Mouse (Mus musculus) heart, adult 9 months (tissue): ENCODE data around the gene Zfp598.
A peak's percentile ranks its signal among the peaks of the same experiment; 100 is the strongest.
"Not testable (repeated sequence)": the region's sequence is repeated elsewhere in the genome, so short reads cannot be mapped to it uniquely, and the experiment has no call there.

Source experiments
- DNase-seq, 2 experiments: peaks; one replicate each; pipeline ENCODE4 v3.0.0; 2022; ENCODE audit warnings: low spot score in 2 of 2

The Zfp598 gene

GRCm38 (mm10) chr17:24687146-24687595 lies 17.7 kb downstream of the Zfp598 start:
- DNase-seq, result no peak

GRCm38 (mm10) chr17:24687599-24687998 lies 18.1 kb downstream of the Zfp598 start:
- DNase-seq, result no peak

GRCm38 (mm10) chr17:24689251-24690081 lies 20.0 kb downstream of the Zfp598 start, which contains the start of gene Syngr3:
Syngr3 (minus strand) TSS chr17:24689955.
- DNase-seq, result no peak

- no peak for DNase-seq
Measured at GRCm38 (mm10) chr17:24692385-24692784, 22.9 kb downstream of the Zfp598 start.

- no peak for DNase-seq
Measured at GRCm38 (mm10) chr17:24695326-24696010, 26.0 kb downstream of the Zfp598 start.

GRCm38 (mm10) chr17:24696011-24696697 lies 26.7 kb downstream of the Zfp598 start, which contains the start of the genes Gfer and Noxo1:
Gfer (minus strand) TSS chr17:24696156.
Noxo1 (plus strand) TSS chr17:24696234.
- peak; percentile 82 to 88 for DNase-seq

GRCm38 (mm10) chr17:24697985-24698384 lies 28.5 kb downstream of the Zfp598 start:
- no peak for DNase-seq

GRCm38 (mm10) chr17:24698715-24699114 lies 29.2 kb downstream of the Zfp598 start:
- no peak for DNase-seq

GRCm38 (mm10) chr17:24699473-24699872 lies 30.0 kb downstream of the Zfp598 start:
- no peak for DNase-seq

GRCm38 (mm10) chr17:24701251-24701650 lies 31.8 kb downstream of the Zfp598 start:
- no peak for DNase-seq

- DNase-seq, result no peak
Measured at GRCm38 (mm10) chr17:24705821-24706220, 36.3 kb downstream of the Zfp598 start.

- DNase-seq, result peak; percentile 90 to 93
Measured at GRCm38 (mm10) chr17:24706982-24707800, 37.7 kb downstream of the Zfp598 start, which contains the start of gene Tbl3. Tbl3 (minus strand) TSS chr17:24707660.

GRCm38 (mm10) chr17:24707801-24708425 lies 38.4 kb downstream of the Zfp598 start:
- no peak for DNase-seq

- DNase-seq, result no peak
Measured at GRCm38 (mm10) chr17:24708646-24709045, 39.2 kb downstream of the Zfp598 start.

- no peak for DNase-seq
Measured at GRCm38 (mm10) chr17:24715556-24715955, 46.1 kb downstream of the Zfp598 start.

- DNase-seq, result no peak
Measured at GRCm38 (mm10) chr17:24716166-24716682, 46.7 kb downstream of the Zfp598 start.

GRCm38 (mm10) chr17:24717943-24718342 lies 48.5 kb downstream of the Zfp598 start, which contains the start of the genes Rnf151 and Rps2:
Rnf151 (minus strand) TSS chr17:24718063.
Rps2 (plus strand) TSS chr17:24718116.
- no peak for DNase-seq

GRCm38 (mm10) chr17:24718938-24719337 lies 49.5 kb downstream of the Zfp598 start:
- DNase-seq, result not testable (repeated sequence)

GRCm38 (mm10) chr17:24719494-24720222 lies 50.2 kb downstream of the Zfp598 start:
- peak; percentile 97 to 98 for DNase-seq
